Mouse (Mus musculus): ENCODE measurements around the gene Il4i1. TPM values are rescaled to one million over a fixed set of nuclear protein-coding genes. Genes with fewer than 3 reads are reported as not detected.
A peak's percentile ranks its signal among the peaks of the same experiment; 100 is the strongest.

The Il4i1 gene
- polyA plus RNA-seq, 1 experiment from 2014 or later: 0.69 TPM

GRCm38 (mm10) chr7:44810365-44810764 is 5.8 kb upstream of the Il4i1 start:
- Histone ChIP-seq H3K4me1 (replicated peaks; ENCODE audit: control insufficient read depth, insufficient read depth) (0 out of 2 replicates have a peak, but pooled peaks cover 4% of the 10 kb centered on the region), H3K4me2 (replicated peaks; ENCODE audit: low read depth) (no peak overlapping the region), H3K4me3 (ENCODE audit: low read depth, low read length) (no peak overlapping the region), H3K36me3 (ENCODE audit: control insufficient read depth, insufficient read depth, low read length) (no peaks in the 10 kb centered on the region), H3K27ac (replicated peaks) (no peak overlapping the region), H3K9ac (ENCODE audit: low read length) (no peak overlapping the region), H3K9me3 (ENCODE audit: control insufficient read depth, low read length) (no peaks in the 10 kb centered on the region), H3K27me3 (ENCODE audit: control insufficient read depth, insufficient read depth, low read length) (no peaks in the 10 kb centered on the region)
- 76% methylated on average over 4 of the region's 4 CpGs for WGBS
- ATAC-seq (ENCODE audit: low FRiP score, low TSS enrichment) (no peak), DNase-seq (ENCODE audit: low spot score) (peak; percentile 4)
- no peak for TF ChIP-seq EP300 (optimal IDR thresholded peaks at IDR 0.05)
- no peak for TF ChIP-seq CTCF (IDR thresholded peaks at IDR 0.05; ENCODE audit: low read depth)

- no peaks in the 10 kb centered on the region for H3K27me3 ChIP-seq (ENCODE audit: control insufficient read depth, insufficient read depth, low read length)
- peak; percentile 10 for DNase-seq (ENCODE audit: low spot score)
- 0 out of 2 replicates have a peak, but pooled peaks cover 4% of the 10 kb centered on the region for H3K4me1 ChIP-seq (replicated peaks; ENCODE audit: control insufficient read depth, insufficient read depth)
- H3K4me2 ChIP-seq (replicated peaks; ENCODE audit: low read depth): no peak overlapping the region
- H3K27ac ChIP-seq (replicated peaks): no peak overlapping the region
- no peak overlapping the region for H3K4me3 ChIP-seq (ENCODE audit: low read depth, low read length)
- H3K9ac ChIP-seq (ENCODE audit: low read length): no peak overlapping the region
- H3K9me3 ChIP-seq (ENCODE audit: control insufficient read depth, low read length): no peaks in the 10 kb centered on the region
- H3K36me3 ChIP-seq (ENCODE audit: control insufficient read depth, insufficient read depth, low read length): no peaks in the 10 kb centered on the region
- ATAC-seq (ENCODE audit: low FRiP score, low TSS enrichment): no peak
- TF ChIP-seq CTCF (IDR thresholded peaks at IDR 0.05; ENCODE audit: low read depth) (no peak), EP300 (optimal IDR thresholded peaks at IDR 0.05) (no peak)
- WGBS: 87% methylated on average over 7 of the region's 7 CpGs
Measured at GRCm38 (mm10) chr7:44810819-44811557, 5.2 kb upstream of the Il4i1 start.

- Histone ChIP-seq H3K36me3 (ENCODE audit: control insufficient read depth, insufficient read depth, low read length) (no peaks in the 10 kb centered on the region), H3K9me3 (ENCODE audit: control insufficient read depth, low read length) (no peaks in the 10 kb centered on the region), H3K9ac (ENCODE audit: low read length) (no peak overlapping the region), H3K4me3 (ENCODE audit: low read depth, low read length) (no peak overlapping the region), H3K27me3 (ENCODE audit: control insufficient read depth, insufficient read depth, low read length) (no peaks in the 10 kb centered on the region), H3K4me2 (replicated peaks; ENCODE audit: low read depth) (no peak overlapping the region), H3K4me1 (replicated peaks; ENCODE audit: control insufficient read depth, insufficient read depth) (peaks cover 11% of the 10 kb centered on the region), H3K27ac (replicated peaks) (no peak overlapping the region)
- DNase-seq (ENCODE audit: low spot score): peak; percentile 17
- no peak for ATAC-seq (ENCODE audit: low FRiP score, low TSS enrichment)
- 92% methylated on average over 20 of the region's 20 CpGs for WGBS
- no peak for TF ChIP-seq CTCF (IDR thresholded peaks at IDR 0.05; ENCODE audit: low read depth)
- TF ChIP-seq EP300 (optimal IDR thresholded peaks at IDR 0.05): no peak
Measured at GRCm38 (mm10) chr7:44812651-44813325, 3.4 kb upstream of the Il4i1 start.

- WGBS: 96% methylated on average over 3 of the region's 3 CpGs
- ATAC-seq (ENCODE audit: low FRiP score, low TSS enrichment) (no peak), DNase-seq (ENCODE audit: low spot score) (no peak)
- Histone ChIP-seq H3K9me3 (ENCODE audit: control insufficient read depth, low read length) (no peaks in the 10 kb centered on the region), H3K27ac (replicated peaks) (no peak overlapping the region), H3K36me3 (ENCODE audit: control insufficient read depth, insufficient read depth, low read length) (no peaks in the 10 kb centered on the region), H3K9ac (ENCODE audit: low read length) (no peak overlapping the region), H3K27me3 (ENCODE audit: control insufficient read depth, insufficient read depth, low read length) (no peaks in the 10 kb centered on the region), H3K4me2 (replicated peaks; ENCODE audit: low read depth) (no peak overlapping the region), H3K4me3 (ENCODE audit: low read depth, low read length) (no peak overlapping the region), H3K4me1 (replicated peaks; ENCODE audit: control insufficient read depth, insufficient read depth) (peaks cover 16% of the 10 kb centered on the region)
- no peak for TF ChIP-seq EP300 (optimal IDR thresholded peaks at IDR 0.05)
- TF ChIP-seq CTCF (IDR thresholded peaks at IDR 0.05; ENCODE audit: low read depth): no peak
Measured at GRCm38 (mm10) chr7:44813985-44814384, 2.2 kb upstream of the Il4i1 start.

- WGBS: 84% methylated on average over 4 of the region's 4 CpGs
- Histone ChIP-seq H3K27ac (replicated peaks) (no peak overlapping the region), H3K9me3 (ENCODE audit: control insufficient read depth, low read length) (no peaks in the 10 kb centered on the region), H3K27me3 (ENCODE audit: control insufficient read depth, insufficient read depth, low read length) (no peaks in the 10 kb centered on the region), H3K4me2 (replicated peaks; ENCODE audit: low read depth) (no peak overlapping the region), H3K4me3 (ENCODE audit: low read depth, low read length) (no peak overlapping the region), H3K4me1 (replicated peaks; ENCODE audit: control insufficient read depth, insufficient read depth) (peaks cover 16% of the 10 kb centered on the region), H3K9ac (ENCODE audit: low read length) (no peak overlapping the region), H3K36me3 (ENCODE audit: control insufficient read depth, insufficient read depth, low read length) (no peaks in the 10 kb centered on the region)
- no peak for TF ChIP-seq EP300 (optimal IDR thresholded peaks at IDR 0.05)
- TF ChIP-seq CTCF (IDR thresholded peaks at IDR 0.05; ENCODE audit: low read depth): no peak
- DNase-seq (ENCODE audit: low spot score): peak; percentile 11
- ATAC-seq (ENCODE audit: low FRiP score, low TSS enrichment): no peak
Measured at GRCm38 (mm10) chr7:44814423-44814822, 1.8 kb upstream of the Il4i1 start.
